Mouse (Mus musculus) ES-E14 (cell line): Measurements from ENCODE around the gene Il1r1. TPM values are rescaled to one million over a fixed set of nuclear protein-coding genes. Genes with fewer than 3 reads are reported as not detected.

Source experiments
- DNase-seq: peaks from one replicate; pipeline ENCODE4 v3.0.0-alpha.2; 2013; ENCODE audit warnings: low read depth, low spot score
- H3K27ac ChIP-seq: 2 replicates; pipeline ENCODE4 v1.5.1; 2012; ENCODE audit warnings: low read depth, mild to moderate bottlenecking, low read length, moderate library complexity, mixed read lengths; ENCODE audit not compliant: poor library complexity, insufficient read depth, severe bottlenecking
- H3K36me3 ChIP-seq: 2 replicates; pipeline ENCODE4 v1.6.1; 2012; ENCODE audit warnings: mild to moderate bottlenecking, low read length, moderate library complexity, mixed read lengths; ENCODE audit not compliant: control insufficient read depth, poor library complexity, insufficient read depth, severe bottlenecking
- H3K4me1 ChIP-seq, 2 experiments: fragments of 150-350 bp in 1 of 2; sonication (generic) in 1 of 2; 2 replicates each; pipeline ENCODE4 v1.6.1; 2012; ENCODE audit warnings: low read length in 2 of 2, mild to moderate bottlenecking in 1 of 2, mixed read lengths in 1 of 2; ENCODE audit not compliant: control insufficient read depth in 2 of 2, insufficient read depth in 2 of 2, poor library complexity in 1 of 2
- H3K4me3 ChIP-seq, 2 experiments: fragments of 150-350 bp in 1 of 2; sonication (generic) in 1 of 2; 2 replicates each; pipeline ENCODE4 v1.5.1; 2012; ENCODE audit warnings: low read length in 2 of 2, low read depth in 1 of 2, mild to moderate bottlenecking in 1 of 2, mixed read lengths in 1 of 2; ENCODE audit not compliant: insufficient read depth in 1 of 2, poor library complexity in 1 of 2, severe bottlenecking in 1 of 2
- H3K9ac ChIP-seq: 2 replicates; pipeline ENCODE4 v1.6.1; 2012; ENCODE audit warnings: low read depth, mild to moderate bottlenecking, low read length, mixed read lengths; ENCODE audit not compliant: poor library complexity, insufficient read depth, severe bottlenecking
- H3K9me3 ChIP-seq: fragments of 150-350 bp; sonication (generic); 2 replicates; pipeline ENCODE4 v1.6.1; 2012; ENCODE audit warnings: low read depth, mild to moderate bottlenecking, low read length; ENCODE audit not compliant: control insufficient read depth, insufficient read depth
- CHD2 ChIP-seq: IDR thresholded peaks from 2 replicates; pipeline ENCODE4 v1.6.1; 2014; ENCODE audit warnings: mild to moderate bottlenecking, low read depth, low read length, inconsistent platforms
- HCFC1 ChIP-seq: IDR thresholded peaks from 2 replicates; pipeline ENCODE4 v1.6.1; 2012; ENCODE audit warnings: low read length, inconsistent platforms, borderline replicate concordance; ENCODE audit not compliant: insufficient read depth
- MAFK ChIP-seq: IDR thresholded peaks from 2 replicates; pipeline ENCODE4 v1.6.1; 2014; ENCODE audit warnings: mild to moderate bottlenecking, low read depth, low read length, inconsistent platforms; ENCODE audit not compliant: insufficient read depth
- ZC3H11A ChIP-seq: IDR thresholded peaks from 2 replicates; pipeline ENCODE4 v1.6.1; 2012; ENCODE audit warnings: low read depth, mild to moderate bottlenecking, inconsistent platforms, low read length, borderline replicate concordance
- ZNF384 ChIP-seq: IDR thresholded peaks from 2 replicates; pipeline ENCODE4 v1.6.1; 2012; ENCODE audit warnings: low read depth, low read length, inconsistent platforms
- in situ Hi-C, 2 experiments: fragments of 600-800 bp; cut with MboI; formaldehyde crosslinking; loops; one replicate each; pipeline ENCODE4 v1.15.1; 2025; ENCODE audit warnings: low sequenced_read_pairs in 2 of 2, inconsistent platforms in 1 of 2; ENCODE audit not compliant: unreplicated experiment in 2 of 2
- total RNA-seq: library from RNA; depleted of rRNA; stranded (reverse); fragments of 300-350 nt; gene quantifications from 2 replicates; pipeline ENCODE4 v1.2.3, GENCODE M21; 2012

The Il1r1 gene
- total RNA-seq, 1 experiment: 0.36 TPM

DNA sequence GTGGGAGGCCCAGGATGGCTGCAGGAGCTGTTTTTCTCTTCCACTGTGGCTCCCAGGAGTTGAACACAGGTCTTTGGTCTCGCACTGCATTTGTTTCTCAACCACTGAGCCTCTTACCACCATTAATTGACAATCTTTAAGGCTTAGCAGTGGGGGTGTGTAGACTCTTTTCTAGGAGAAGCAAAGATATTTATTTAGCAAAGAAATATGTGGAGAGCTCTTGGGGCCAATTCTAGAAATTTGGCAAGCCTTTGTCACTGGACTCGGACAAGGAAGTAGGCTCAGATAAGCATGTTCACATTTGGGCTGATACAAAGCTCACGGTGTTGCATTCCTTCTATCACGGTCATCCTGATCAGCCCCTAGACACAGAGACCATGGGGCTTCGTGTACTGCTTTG lies 34.0 kb upstream of the Il1r1 start:
- no peaks in the 10 kb centered on the region for H3K36me3 ChIP-seq
- H3K27ac ChIP-seq: no peak overlapping the region
- in situ Hi-C loops: no loop called here
- no peaks in the 10 kb centered on the region for H3K4me1 ChIP-seq
- no peaks in the 10 kb centered on the region for H3K9me3 ChIP-seq
- TF ChIP-seq HCFC1 (no peak), ZC3H11A (no peak), ZNF384 (no peak), MAFK (no peak), CHD2 (no peak)
- no peak overlapping the region for H3K4me3 ChIP-seq
- H3K9ac ChIP-seq: no peak overlapping the region
- DNase-seq: no peak

DNA sequence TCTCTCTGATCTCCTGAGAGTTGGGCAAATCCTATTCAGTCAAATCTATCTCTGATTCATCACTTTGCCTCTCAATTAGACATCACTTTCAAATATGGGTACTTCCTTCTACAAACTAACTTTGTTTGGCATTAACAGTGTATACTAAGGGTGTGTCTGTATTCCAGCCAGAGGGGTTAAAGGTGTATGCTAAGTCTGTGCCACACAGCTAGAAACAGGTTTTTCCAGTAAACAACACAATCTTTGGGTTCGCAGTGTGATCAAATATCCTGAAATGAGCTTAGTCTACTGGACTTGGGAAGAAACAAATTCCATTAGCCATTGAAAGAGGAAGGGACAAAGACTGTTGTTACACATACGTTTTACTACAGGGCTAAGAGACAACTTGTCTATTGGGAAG lies 30.6 kb upstream of the Il1r1 start:
- no peaks in the 10 kb centered on the region for H3K4me1 ChIP-seq
- H3K9ac ChIP-seq: no peak overlapping the region
- no peaks in the 10 kb centered on the region for H3K36me3 ChIP-seq
- TF ChIP-seq ZC3H11A (no peak), MAFK (no peak), ZNF384 (no peak), HCFC1 (no peak), CHD2 (no peak)
- no peak for DNase-seq
- in situ Hi-C loops: no loop called here
- no peaks in the 10 kb centered on the region for H3K9me3 ChIP-seq
- no peak overlapping the region for H3K27ac ChIP-seq
- no peak overlapping the region for H3K4me3 ChIP-seq

DNA sequence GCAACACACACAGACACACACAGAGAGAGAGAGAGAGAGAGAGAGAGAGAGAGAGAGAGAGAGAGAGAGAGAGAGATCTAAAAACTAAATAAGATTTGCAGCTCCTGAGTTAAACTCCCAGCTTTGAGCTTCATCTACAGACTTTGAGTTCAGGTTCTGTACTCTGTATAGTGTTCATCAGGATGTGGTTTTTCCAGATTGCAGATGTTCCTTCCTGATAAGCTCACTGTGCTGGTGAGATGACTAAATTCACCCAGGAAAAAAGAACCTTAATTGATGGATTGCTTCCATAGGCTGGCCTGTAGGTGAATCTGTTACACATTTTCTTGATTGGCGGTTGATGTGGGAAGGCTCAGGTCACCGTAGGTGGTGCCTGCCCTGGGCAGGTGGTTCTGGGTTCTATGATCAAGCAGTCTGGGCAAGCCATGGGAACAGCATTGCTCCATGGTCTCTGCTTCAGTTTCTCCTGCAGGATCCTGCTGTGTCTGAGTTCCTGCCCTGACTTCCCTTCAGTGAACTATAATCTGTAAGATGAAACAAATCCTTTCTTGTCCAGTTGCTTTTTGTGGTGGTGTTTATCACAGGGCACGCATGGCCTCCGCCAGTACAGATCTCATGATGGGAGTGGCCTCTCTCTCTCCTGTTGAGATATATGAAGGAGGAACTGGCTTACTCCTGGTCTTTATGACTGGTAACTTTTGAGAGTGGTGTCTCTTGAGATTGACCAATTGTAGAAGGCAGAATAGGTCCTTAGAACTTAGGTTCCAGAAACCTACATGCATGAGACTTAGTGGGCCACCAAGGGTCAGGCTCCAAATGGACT lies 11.3 kb upstream of the Il1r1 start:
- in situ Hi-C loops: no loop called here

GRCm38 (mm10) chr1:40217521-40217920 lies 7.4 kb upstream of the Il1r1 start:
- Histone ChIP-seq H3K36me3 (no peaks in the 10 kb centered on the region), H3K9me3 (no peaks in the 10 kb centered on the region), H3K4me1 (no peaks in the 10 kb centered on the region), H3K4me3 (no peak overlapping the region), H3K27ac (no peak overlapping the region), H3K9ac (no peak overlapping the region)
- no peak for DNase-seq
- in situ Hi-C loops: no loop called here
- TF ChIP-seq ZC3H11A: no peak
- no peak for TF ChIP-seq MAFK
- no peak for TF ChIP-seq HCFC1
- no peak for TF ChIP-seq CHD2
- no peak for TF ChIP-seq ZNF384

More for the DNA sequence above, 11.3 kb upstream of the Il1r1 start:
- TF ChIP-seq ZNF384 (no peak), CHD2 (no peak), MAFK (no peak), ZC3H11A (no peak), HCFC1 (no peak)
- DNase-seq: no peak
- H3K27ac ChIP-seq: no peak overlapping the region
- no peaks in the 10 kb centered on the region for H3K9me3 ChIP-seq
- H3K4me3 ChIP-seq: no peak overlapping the region
- H3K36me3 ChIP-seq: no peaks in the 10 kb centered on the region
- no peak overlapping the region for H3K9ac ChIP-seq
- no peaks in the 10 kb centered on the region for H3K4me1 ChIP-seq

DNA sequence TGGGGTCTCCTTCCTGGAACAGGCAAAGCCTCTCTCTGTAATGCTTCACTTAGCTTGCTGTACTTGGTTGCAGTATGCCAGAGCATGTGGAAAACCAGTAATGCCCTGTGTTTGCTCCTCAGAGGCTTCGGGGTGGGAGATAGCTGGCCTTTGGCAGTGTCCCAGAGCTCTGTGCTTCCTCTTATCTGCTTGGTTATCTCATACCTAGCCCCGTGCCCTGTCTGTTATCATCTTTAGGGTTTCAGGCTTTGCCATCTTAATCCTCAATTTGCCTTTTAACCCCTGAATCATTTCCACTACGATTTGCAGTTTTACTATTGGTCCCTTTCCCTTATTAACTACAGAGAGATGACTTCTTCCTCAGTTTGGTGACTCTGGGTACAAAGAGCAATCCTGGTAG lies 6.3 kb upstream of the Il1r1 start:
- no peaks in the 10 kb centered on the region for H3K9me3 ChIP-seq
- H3K27ac ChIP-seq: no peak overlapping the region
- no peak overlapping the region for H3K4me3 ChIP-seq
- no peak overlapping the region for H3K9ac ChIP-seq
- DNase-seq: no peak
- H3K36me3 ChIP-seq: no peaks in the 10 kb centered on the region
- in situ Hi-C loops: no loop called here
- TF ChIP-seq MAFK: no peak
- no peak for TF ChIP-seq ZNF384
- TF ChIP-seq CHD2: no peak
- no peaks in the 10 kb centered on the region for H3K4me1 ChIP-seq
